14 mouse cellular contexts compared by ENCODE assay signal in genomic region chr11:54733546-54733945, GRCm38 (mm10). TPM values are rescaled to one million over a fixed set of nuclear protein-coding genes. Genes with fewer than 3 reads are reported as not detected.
DNase-seq lines count a peak whose midpoint lies in the region; ATAC-seq and TF ChIP-seq lines count a peak whose summit lies in the region.
"Had no signal": no experiment of that assay in that cellular context is flagged by ENCODE, and none has a peak within 500 bp of the region (broad histone marks: within the 10 kb centered on the region; RNA-seq: fewer than 3 reads in every experiment).

No protein-coding gene starts in this region.

- WGBS in midbrain, postnatal 0 days = 42% methylated on average over 7 of the region's 7 CpGs
- WGBS in midbrain, embryonic 11.5 days = 57% methylated on average over 7 of the region's 7 CpGs

- H3K36me3 ChIP-seq in midbrain, postnatal 0 days (ENCODE audit: insufficient read depth, low read length) = peaks cover 8% of the 10 kb centered on the region; the same call in 1 of the 2 replicates
- no peaks in the 10 kb centered on the region for H3K36me3 ChIP-seq in midbrain, embryonic 11.5 days (ENCODE audit: control insufficient read depth, insufficient read depth, low read length)
- H3K36me3 ChIP-seq in splenic B cell, adult 2 months (ENCODE audit: control insufficient read depth, insufficient read depth, low read length, poor library complexity, severe bottlenecking) = 0 out of 2 replicates have a peak, but pooled peaks cover 3% of the 10 kb centered on the region

- H3K9me3 ChIP-seq in midbrain, postnatal 0 days (ENCODE audit: low read length) = no peaks in the 10 kb centered on the region
- no peaks in the 10 kb centered on the region for H3K9me3 ChIP-seq in midbrain, embryonic 11.5 days (ENCODE audit: control insufficient read depth, low read length)
- H3K9me3 ChIP-seq: embryonic facial prominence, embryonic 12.5 days; midbrain, embryonic 13.5 days had no signal

- CTCF ChIA-PET in Patski (lab: Charles Lee) = no interaction called here

- H3K4me3 ChIP-seq in midbrain, postnatal 0 days (ENCODE audit: low read depth, low read length) = no peak overlapping the region
- H3K4me3 ChIP-seq in midbrain, embryonic 11.5 days (ENCODE audit: low read depth, low read length) = no peak overlapping the region
- H3K4me3 ChIP-seq: embryonic facial prominence, embryonic 12.5 days; midbrain, embryonic 13.5 days had no signal

- POLR2A ChIA-PET in Patski (lab: Charles Lee) = interaction anchor here (1.0 kb wide), 2 partner anchors 11 to 20 kb away, joined by 3 read pairs; no protein-coding TSS in a partner anchor

- H3K4me2 ChIP-seq in midbrain, postnatal 0 days (ENCODE audit: low read depth, low read length, poor library complexity, severe bottlenecking) = no peak overlapping the region
- no peak overlapping the region for H3K4me2 ChIP-seq in midbrain, embryonic 11.5 days
- H3K4me2 ChIP-seq: embryonic facial prominence, embryonic 12.5 days; midbrain, embryonic 13.5 days had no signal

- no peak for ATAC-seq in midbrain, postnatal 0 days (ENCODE audit: low FRiP score)
- ATAC-seq in midbrain, embryonic 11.5 days (ENCODE audit: low FRiP score) = no peak
- peak; percentile 44 for ATAC-seq in Patski
- ATAC-seq: inflammation-experienced regulatory T-cells, adult 6 months; midbrain, embryonic 13.5 days had no signal

- H3K9ac ChIP-seq in midbrain, postnatal 0 days (replicated peaks; ENCODE audit: low read length, poor library complexity, severe bottlenecking) = no peak overlapping the region
- no peak overlapping the region for H3K9ac ChIP-seq in midbrain, embryonic 11.5 days (ENCODE audit: low read length)
- H3K9ac ChIP-seq: embryonic facial prominence, embryonic 12.5 days; midbrain, embryonic 13.5 days had no signal

- TF ChIP-seq CTCF in midbrain, postnatal 0 days (IDR thresholded peaks at IDR 0.05) = no peak
- no peak for TF ChIP-seq CTCF in Patski (IDR thresholded peaks at IDR 0.05)

- H3K27me3 ChIP-seq in midbrain, postnatal 0 days (ENCODE audit: insufficient read depth, low read length) = no peaks in the 10 kb centered on the region
- no peaks in the 10 kb centered on the region for H3K27me3 ChIP-seq in midbrain, embryonic 11.5 days (ENCODE audit: control insufficient read depth, insufficient read depth, low read length)
- no peaks in the 10 kb centered on the region for H3K27me3 ChIP-seq in Patski
- no peaks in the 10 kb centered on the region for H3K27me3 ChIP-seq in splenic B cell, adult 2 months (ENCODE audit: control insufficient read depth, insufficient read depth, low read length, poor library complexity, severe bottlenecking)
- H3K27me3 ChIP-seq: embryonic facial prominence, embryonic 12.5 days; midbrain, embryonic 13.5 days had no signal

- peak; percentile 30 for DNase-seq in midbrain, postnatal 0 days (ENCODE audit: low spot score)
- DNase-seq in midbrain, embryonic 11.5 days (ENCODE audit: low spot score, missing footprints) = no peak
- DNase-seq in Patski (ENCODE audit: low read depth, low spot score) = no peak
- DNase-seq in kidney, postnatal 14 days = peak; percentile 17
- peak; percentile 85 for DNase-seq in splenic B cell, adult 2 months (ENCODE audit: low read depth, low spot score)
- DNase-seq in embryo, embryonic 10 days (ENCODE audit: low spot score) = no peak
- DNase-seq in ovary, postnatal 36 days (ENCODE audit: low spot score) = no peak
- DNase-seq: adrenal gland, postnatal 36 days; cerebellum, postnatal 25 days; heart, adult 18-20 months; thymus, postnatal 4 days had no signal

- H3K4me1 ChIP-seq in midbrain, postnatal 0 days (ENCODE audit: insufficient read depth, low read length) = no peaks in the 10 kb centered on the region
- 0 out of 2 replicates have a peak, but pooled peaks cover 2% of the 10 kb centered on the region for H3K4me1 ChIP-seq in midbrain, embryonic 11.5 days (ENCODE audit: control insufficient read depth, insufficient read depth, low read length)
- H3K4me1 ChIP-seq: embryonic facial prominence, embryonic 12.5 days had no signal

- no peak overlapping the region for H3K27ac ChIP-seq in midbrain, postnatal 0 days (ENCODE audit: low read depth, low read length)
- H3K27ac ChIP-seq in midbrain, embryonic 11.5 days (ENCODE audit: low read depth, low read length) = no peak overlapping the region
- H3K27ac ChIP-seq: embryonic facial prominence, embryonic 12.5 days had no signal

- in situ Hi-C loops in Patski (cut with MboI; ENCODE audit: low pct_unique_long_range_greater_than_20kb) = no loop called here

RNA-seq across cellular contexts. Expression of gene Cdc42se2, which starts 53.9 kb away (rescaled TPM):
- 134 and 137 TPM in 2 replicates for total RNA-seq in midbrain, postnatal 0 days (2014; rRNA removed)
- polyA plus RNA-seq in midbrain, postnatal 0 days (2015; fragmentation: Nextera tagmentation; extraction: Ambion mirVana) = 130 and 134 TPM in 2 replicates
- 259 and 281 TPM in 2 replicates for polyA plus RNA-seq in midbrain, embryonic 11.5 days (2014; fragmentation: Nextera tagmentation; extraction: Ambion mirVana)
- 66.1 TPM for polyA plus RNA-seq in Patski (2021)

Comparison
In these comparisons a context has a peak if more than half of its experiments do, and no peak if none do; other contexts are left out.
1. DNase-seq: peak in midbrain, postnatal 0 days (single experiment), kidney, postnatal 14 days (single experiment) and splenic B cell, adult 2 months (single experiment); none in midbrain, embryonic 11.5 days (single experiment), Patski (single experiment), embryo, embryonic 10 days (single experiment) and ovary, postnatal 36 days (single experiment).